ENCODE assay signal across 7 mouse cellular contexts in the genomic region with DNA sequence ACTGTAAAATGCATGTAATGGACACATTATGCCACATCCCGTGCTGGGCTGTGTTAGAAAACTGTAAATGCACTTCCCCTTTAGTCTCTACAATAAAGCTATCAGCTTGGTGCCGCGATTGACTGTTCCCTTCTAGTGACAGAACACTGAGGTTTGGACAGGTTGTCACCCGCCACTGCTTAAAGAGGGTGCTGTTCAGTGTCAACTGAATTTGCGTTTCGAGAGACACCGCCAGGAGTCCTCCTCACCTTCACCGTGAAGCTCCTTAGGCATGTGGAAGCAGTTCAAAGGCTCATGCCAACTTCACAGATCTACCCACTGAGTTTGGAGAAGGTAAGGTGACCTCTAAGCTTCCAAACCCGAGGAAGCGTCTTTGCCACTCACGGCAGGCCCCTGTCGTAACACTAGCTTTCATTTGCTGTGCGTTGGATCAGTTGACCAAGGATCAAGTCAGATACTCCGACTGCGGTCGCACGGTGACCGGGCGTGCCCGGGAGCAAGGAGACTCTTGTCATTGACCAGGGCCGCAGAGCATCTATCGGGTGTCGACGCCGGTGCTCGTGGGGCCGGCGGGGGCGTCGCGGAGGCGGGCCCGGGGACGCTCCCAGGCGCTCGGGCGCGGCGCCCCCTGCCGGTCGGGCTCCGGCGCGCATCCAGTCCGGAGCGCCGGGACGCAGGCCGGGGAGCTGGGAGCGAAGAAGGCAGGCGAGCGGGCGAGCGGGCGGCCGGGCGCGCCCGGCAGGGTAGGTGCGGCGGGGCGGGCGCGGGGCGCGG. TPM values are rescaled to one million over a fixed set of nuclear protein-coding genes. Genes with fewer than 3 reads are reported as not detected.
DNase-seq lines count a peak whose midpoint lies in the region; ATAC-seq and TF ChIP-seq lines count a peak whose summit lies in the region.

No protein-coding gene starts in this region.

- DNase-seq in adrenal gland, adult 18-20 months (ENCODE audit: low spot score in 2 of 2): peak; percentile 70
- DNase-seq in cerebellum, adult 2 months: peak; percentile 89 to 91
- DNase-seq in forebrain, postnatal 0 days: peak; percentile 86
- DNase-seq in left cerebral cortex, postnatal 14 days (ENCODE audit: low spot score in 2 of 2): peak; percentile 54 to 76
- DNase-seq in midbrain, embryonic 10.5 days (ENCODE audit: low spot score): peak; percentile 79
- DNase-seq in spleen, adult 12 weeks (ENCODE audit: low spot score): peak; percentile 7

- peak overlapping the region; percentile 52 for H3K4me2 ChIP-seq in forebrain, postnatal 0 days (ENCODE audit: low read depth)
- peak overlapping the region; percentile 76 for H3K4me2 ChIP-seq in hindbrain, embryonic 16.5 days (ENCODE audit: low read length)

- H3K4me1 ChIP-seq in cerebellum, adult 2 months (ENCODE audit: control insufficient read depth, insufficient read depth, low read length): peaks cover 1% of the 10 kb centered on the region
- peaks cover 7% of the 10 kb centered on the region; the same call in 1 of the 2 replicates for H3K4me1 ChIP-seq in forebrain, postnatal 0 days (ENCODE audit: insufficient read depth)
- H3K4me1 ChIP-seq in hindbrain, embryonic 16.5 days (ENCODE audit: control insufficient read depth, insufficient read depth, low read depth, low read length): peaks cover 20% of the 10 kb centered on the region
- peaks cover 31% of the 10 kb centered on the region for H3K4me1 ChIP-seq in midbrain, embryonic 10.5 days

- TF ChIP-seq CTCF in cerebellum, adult 2 months (IDR thresholded peaks at IDR 0.05; ENCODE audit: borderline replicate concordance, insufficient read depth, low read depth, low read length): peak; percentile 38; the same call in 1 of the 2 replicates
- TF ChIP-seq CTCF in forebrain, postnatal 0 days (IDR thresholded peaks at IDR 0.05; ENCODE audit: low read depth): peak; percentile 53

- ATAC-seq in forebrain, postnatal 0 days: peak; percentile 74
- ATAC-seq in hindbrain, embryonic 16.5 days: peak; percentile 77

- intact Hi-C loops in left cerebral cortex, postnatal 14 days (cut with DNase I): loop anchor here (5.0 kb wide), 2 partner anchors 43 to 92 kb away; no protein-coding TSS in a partner anchor

- H3K9ac ChIP-seq in forebrain, postnatal 0 days: peak overlapping the region; percentile 86
- peak overlapping the region; percentile 80 for H3K9ac ChIP-seq in hindbrain, embryonic 16.5 days (ENCODE audit: low read depth, low read length)

- no peaks in the 10 kb centered on the region for H3K9me3 ChIP-seq in forebrain, postnatal 0 days (ENCODE audit: low read length)
- no peaks in the 10 kb centered on the region for H3K9me3 ChIP-seq in hindbrain, embryonic 16.5 days (ENCODE audit: control insufficient read depth, low read length)
- H3K9me3 ChIP-seq in midbrain, embryonic 10.5 days (replicated peaks): no peaks in the 10 kb centered on the region; the same call in 1 of the 2 replicates

- peak; percentile 68; the same call in 1 of the 2 replicates for TF ChIP-seq POLR2A in cerebellum, adult 2 months (IDR thresholded peaks at IDR 0.05; ENCODE audit: borderline replicate concordance, insufficient read depth, low read length)

- 1% methylated on average over 59 of the region's 66 CpGs for WGBS in cerebellum, adult 2 months
- 6% methylated on average over 46 of the region's 66 CpGs for WGBS in forebrain, postnatal 0 days
- WGBS in hindbrain, embryonic 16.5 days: 5% methylated on average over 32 of the region's 66 CpGs
- 5% methylated on average over 65 of the region's 66 CpGs for WGBS in midbrain, embryonic 10.5 days

- H3K27me3 ChIP-seq in cerebellum, adult 2 months (ENCODE audit: control insufficient read depth, insufficient read depth, low read length): no peaks in the 10 kb centered on the region
- H3K27me3 ChIP-seq in forebrain, postnatal 0 days (ENCODE audit: insufficient read depth, low read length): no peaks in the 10 kb centered on the region
- H3K27me3 ChIP-seq in hindbrain, embryonic 16.5 days (replicated peaks; ENCODE audit: control insufficient read depth, insufficient read depth, low read length): no peaks in the 10 kb centered on the region; the same call in 1 of the 2 replicates
- H3K27me3 ChIP-seq in midbrain, embryonic 10.5 days (ENCODE audit: low read depth, poor library complexity, severe bottlenecking): peaks cover 54% of the 10 kb centered on the region

- peak overlapping the region; percentile 91 for H3K27ac ChIP-seq in cerebellum, adult 2 months (ENCODE audit: insufficient read depth, low read length)
- H3K27ac ChIP-seq in forebrain, postnatal 0 days (ENCODE audit: low read depth, low read length): peak overlapping the region; percentile 91
- peak overlapping the region; percentile 85 for H3K27ac ChIP-seq in hindbrain, embryonic 16.5 days (ENCODE audit: low read depth, low read length)
- H3K27ac ChIP-seq in midbrain, embryonic 10.5 days (replicated peaks): peak overlapping the region; percentile 76

- H3K4me3 ChIP-seq in cerebellum, adult 2 months (replicated peaks; ENCODE audit: insufficient read depth, low read depth, low read length): peak overlapping the region; percentile 82
- H3K4me3 ChIP-seq in forebrain, postnatal 0 days (ENCODE audit: low read depth, low read length): peak overlapping the region; percentile 93
- H3K4me3 ChIP-seq in hindbrain, embryonic 16.5 days (ENCODE audit: low read length): peak overlapping the region; percentile 94
- peak overlapping the region; percentile 78 for H3K4me3 ChIP-seq in midbrain, embryonic 10.5 days

- no peaks in the 10 kb centered on the region for H3K36me3 ChIP-seq in forebrain, postnatal 0 days (ENCODE audit: insufficient read depth)
- no peaks in the 10 kb centered on the region for H3K36me3 ChIP-seq in hindbrain, embryonic 16.5 days (ENCODE audit: control insufficient read depth, insufficient read depth, low read length)
- no peaks in the 10 kb centered on the region for H3K36me3 ChIP-seq in midbrain, embryonic 10.5 days

RNA-seq across cellular contexts. Expression of a gene that starts 0.5 kb away (rescaled TPM):
- 1 to 10 TPM; 2.8 to 3.6 TPM for total RNA-seq in adrenal gland, adult 18-20 months (2021)
- polyA plus RNA-seq in cerebellum, adult 2 months (2012; rRNA removed): 103 and 107 TPM in 2 replicates
- total RNA-seq in forebrain, postnatal 0 days (2014; rRNA removed): 22.1 and 26.9 TPM in 2 replicates
- 11.7 and 15.5 TPM in 2 replicates for polyA plus RNA-seq in forebrain, postnatal 0 days (2015; fragmentation: Nextera tagmentation; extraction: Ambion mirVana)
- 11.6 and 20.0 TPM in 2 replicates for polyA plus RNA-seq in hindbrain, embryonic 16.5 days (2015; fragmentation: Nextera tagmentation; extraction: Ambion mirVana)
- 100 to 1,000 TPM; 203 to 219 TPM for total RNA-seq in left cerebral cortex, postnatal 14 days (2021)
- polyA plus RNA-seq in midbrain, embryonic 10.5 days (2016; fragmentation: Nextera tagmentation; extraction: Ambion mirVana): 10.6 and 12.3 TPM in 2 replicates

Comparison
In these comparisons a context has a peak if more than half of its experiments do, and no peak if none do; other contexts are left out.
1. Peak in every context shown above with its lines: DNase-seq, ATAC-seq, H3K4me3 ChIP-seq and H3K27ac ChIP-seq.
2. DNase-seq: peak in every context shown above with its lines; median percentile 90 in cerebellum, adult 2 months; 86 in forebrain, postnatal 0 days; 79 in midbrain, embryonic 10.5 days; 70 in adrenal gland, adult 18-20 months; 65 in left cerebral cortex, postnatal 14 days; 7 in spleen, adult 12 weeks.